Mouse (Mus musculus): ENCODE results near the gene Stard7. TPM values are rescaled to one million over a fixed set of nuclear protein-coding genes. Genes with fewer than 3 reads are reported as not detected.

Stard7 gene
- total and polyA plus RNA-seq, 2 experiments from 2014 or later: 123 to 228 TPM

DNA sequence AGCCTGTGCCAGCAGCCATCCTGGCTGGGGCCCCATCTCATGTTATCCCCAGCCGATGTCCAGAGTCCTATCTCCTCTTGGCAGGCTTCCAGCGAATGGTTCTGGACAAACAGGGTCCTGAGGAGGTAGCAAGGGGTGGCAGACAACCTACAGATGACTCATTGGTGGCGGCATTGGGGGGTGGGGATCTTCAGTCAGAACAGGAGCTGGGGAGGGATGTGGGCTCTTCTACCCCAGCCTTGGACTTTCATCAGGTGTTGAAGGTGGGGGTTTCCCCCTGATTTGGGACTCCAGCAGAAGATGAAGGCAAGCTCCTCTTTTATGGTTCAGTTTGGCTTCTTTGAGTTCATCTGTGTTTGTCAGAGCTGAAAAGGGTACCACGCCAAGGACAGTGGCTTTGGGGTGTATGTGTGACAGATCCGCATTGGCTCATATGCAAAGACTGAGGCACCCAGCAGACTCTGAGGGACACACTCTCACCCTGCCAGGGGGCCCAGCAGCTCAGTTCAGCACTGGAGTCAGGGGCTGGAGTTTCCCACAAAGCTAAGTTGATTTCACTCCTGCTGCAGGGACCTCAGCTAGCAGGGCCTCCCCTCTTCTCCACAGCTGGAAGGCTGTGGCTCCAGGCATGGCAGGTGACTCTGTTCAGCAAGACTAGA is 64.1 kb downstream of the Stard7 start:
- no peak overlapping the region for H3K4me3 ChIP-seq (ENCODE audit: low read depth, low read length)
- H3K36me3 ChIP-seq (replicated peaks; ENCODE audit: control insufficient read depth, insufficient read depth, low read length): no peaks in the 10 kb centered on the region
- ATAC-seq (ENCODE audit: insufficient read depth, low read depth): no peak
- no peak for DNase-seq (ENCODE audit: low spot score)
- peaks cover under 1% of the 10 kb centered on the region; the same call in 1 of the 2 replicates for H3K4me1 ChIP-seq (ENCODE audit: control insufficient read depth, insufficient read depth)
- no peak for TF ChIP-seq EP300 (IDR thresholded peaks at IDR 0.05; ENCODE audit: low read depth)
- no peak for TF ChIP-seq CTCF (IDR thresholded peaks at IDR 0.05; ENCODE audit: low read depth)
- H3K9me3 ChIP-seq (replicated peaks; ENCODE audit: control insufficient read depth, low read length): no peaks in the 10 kb centered on the region
- peak overlapping the region; percentile 17; the same call in 1 of the 2 replicates for H3K4me2 ChIP-seq (ENCODE audit: low read depth, low read length)
- no peak overlapping the region for H3K9ac ChIP-seq (replicated peaks; ENCODE audit: low read depth, low read length)
- peak overlapping the region; percentile 49; the same call in 1 of the 2 replicates for H3K27ac ChIP-seq (ENCODE audit: low read depth)
- H3K27me3 ChIP-seq (ENCODE audit: control insufficient read depth, insufficient read depth, low read length): peaks cover 12% of the 10 kb centered on the region
- 45% methylated on average over 5 of the region's 5 CpGs for WGBS

DNA sequence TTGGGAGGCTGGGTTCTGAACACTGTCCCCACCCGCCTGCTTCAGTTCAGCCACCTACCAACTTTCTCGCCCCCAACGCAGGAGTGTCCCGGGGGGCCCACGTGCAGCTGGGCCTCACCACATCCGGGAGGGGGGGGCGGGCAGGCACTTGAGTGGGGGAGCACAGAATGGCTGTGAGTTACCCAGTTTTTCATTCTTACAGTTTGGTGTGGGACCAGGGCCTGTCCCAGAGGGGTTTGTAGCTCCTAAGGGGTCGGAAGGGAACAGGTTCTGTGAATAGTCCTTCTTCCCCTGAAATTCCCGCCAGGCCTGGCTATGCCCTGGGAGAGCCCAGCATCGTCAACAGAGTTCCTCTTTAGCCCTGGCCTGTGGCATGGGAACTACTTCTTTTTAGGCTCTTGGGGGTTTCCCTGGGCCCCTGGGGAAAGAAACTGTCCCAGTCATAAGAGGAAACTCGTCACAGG is 65.1 kb downstream of the Stard7 start:
- DNase-seq (ENCODE audit: low spot score): no peak
- no peaks in the 10 kb centered on the region for H3K4me1 ChIP-seq (ENCODE audit: control insufficient read depth, insufficient read depth)
- H3K36me3 ChIP-seq (replicated peaks; ENCODE audit: control insufficient read depth, insufficient read depth, low read length): no peaks in the 10 kb centered on the region
- peak overlapping the region; percentile 58; the same call in 1 of the 2 replicates for H3K4me3 ChIP-seq (ENCODE audit: low read depth, low read length)
- TF ChIP-seq EP300 (IDR thresholded peaks at IDR 0.05; ENCODE audit: low read depth): no peak
- TF ChIP-seq CTCF (IDR thresholded peaks at IDR 0.05; ENCODE audit: low read depth): no peak
- WGBS: 60% methylated on average over 11 of the region's 11 CpGs
- H3K27me3 ChIP-seq (ENCODE audit: control insufficient read depth, insufficient read depth, low read length): peaks cover 12% of the 10 kb centered on the region
- H3K27ac ChIP-seq (ENCODE audit: low read depth): peak overlapping the region; percentile 61; the same call in 1 of the 2 replicates
- H3K4me2 ChIP-seq (ENCODE audit: low read depth, low read length): peak overlapping the region; percentile 85; the same call in 1 of the 2 replicates
- no peak overlapping the region for H3K9ac ChIP-seq (replicated peaks; ENCODE audit: low read depth, low read length)
- ATAC-seq (ENCODE audit: insufficient read depth, low read depth): no peak
- no peaks in the 10 kb centered on the region for H3K9me3 ChIP-seq (replicated peaks; ENCODE audit: control insufficient read depth, low read length)

DNA sequence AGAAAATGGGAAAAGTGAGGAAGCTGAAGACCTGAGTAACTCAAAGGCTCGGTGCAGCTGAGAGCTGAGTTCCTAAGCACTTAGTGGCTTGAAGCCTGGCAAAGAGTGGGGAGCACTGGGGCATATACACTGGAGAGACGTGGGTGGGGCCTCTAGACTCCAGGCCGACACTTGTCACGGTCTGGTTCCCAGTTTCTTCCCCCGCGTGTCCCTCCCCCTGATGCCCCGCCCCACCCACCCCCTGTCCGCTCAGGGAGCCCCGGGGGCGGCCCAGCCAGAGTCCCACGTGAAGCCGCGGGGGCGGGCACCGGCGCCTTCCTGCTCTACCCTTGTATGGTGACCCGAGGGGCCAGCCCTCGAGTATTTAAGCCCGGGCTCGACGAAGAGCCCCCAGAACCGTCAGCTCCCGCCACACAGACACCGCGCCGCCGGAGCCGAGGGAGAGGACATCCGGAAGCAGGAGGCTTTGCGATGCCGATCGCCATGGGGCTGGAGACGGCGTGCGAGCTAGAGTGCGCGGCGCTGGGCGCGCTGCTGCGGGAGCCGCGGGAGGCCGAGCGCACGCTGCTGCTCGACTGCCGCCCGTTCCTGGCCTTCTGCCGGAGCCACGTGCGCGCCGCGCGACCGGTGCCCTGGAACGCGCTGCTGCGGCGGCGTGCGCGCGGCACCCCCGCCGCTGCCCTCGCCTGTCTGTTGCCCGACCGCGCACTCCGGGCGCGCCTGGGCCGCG is 65.9 kb downstream of the Stard7 start, which contains the start of gene Dusp2:
TSS of gene Dusp2 (plus strand) at position 393 of the 730 bp plus-strand sequence.
- Histone ChIP-seq H3K4me2 (ENCODE audit: low read depth, low read length) (peak within 1 kb of the TSS; percentile 85), H3K27me3 (ENCODE audit: control insufficient read depth, insufficient read depth, low read length) (peaks cover 12% of the 10 kb centered on the region), H3K9ac (replicated peaks; ENCODE audit: low read depth, low read length) (peak within 1 kb of the TSS; percentile 60), H3K4me3 (ENCODE audit: low read depth, low read length) (peak within 1 kb of the TSS; percentile 58), H3K27ac (ENCODE audit: low read depth) (peak within 1 kb of the TSS; percentile 61), H3K4me1 (ENCODE audit: control insufficient read depth, insufficient read depth) (no peaks in the 10 kb centered on the region), H3K36me3 (replicated peaks; ENCODE audit: control insufficient read depth, insufficient read depth, low read length) (no peaks in the 10 kb centered on the region), H3K9me3 (replicated peaks; ENCODE audit: control insufficient read depth, low read length) (no peaks in the 10 kb centered on the region)
- DNase-seq (ENCODE audit: low spot score) (peak; percentile 77), ATAC-seq (ENCODE audit: insufficient read depth, low read depth) (peak; percentile 86)
- WGBS: under 1% methylated on average over 75 of the region's 76 CpGs
- no peak for TF ChIP-seq EP300 (IDR thresholded peaks at IDR 0.05; ENCODE audit: low read depth)
- TF ChIP-seq CTCF (IDR thresholded peaks at IDR 0.05; ENCODE audit: low read depth): no peak

DNA sequence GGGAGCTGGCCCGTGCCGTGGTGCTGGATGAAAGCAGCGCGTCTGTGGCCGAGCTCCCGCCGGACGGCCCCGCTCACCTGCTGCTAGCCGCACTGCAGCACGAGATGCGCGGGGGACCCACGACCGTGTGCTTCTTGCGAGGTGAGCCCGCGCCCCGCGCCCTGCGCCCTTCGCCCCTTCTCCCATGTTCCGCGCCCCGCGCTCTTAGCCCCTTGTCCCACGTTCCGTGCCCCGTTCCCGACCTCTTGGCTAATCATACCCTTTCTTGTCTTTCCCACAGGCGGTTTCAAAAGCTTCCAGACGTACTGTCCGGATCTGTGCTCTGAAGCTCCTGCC is 66.4 kb downstream of the Stard7 start:
- no peaks in the 10 kb centered on the region for H3K36me3 ChIP-seq (replicated peaks; ENCODE audit: control insufficient read depth, insufficient read depth, low read length)
- H3K4me1 ChIP-seq (ENCODE audit: control insufficient read depth, insufficient read depth): no peaks in the 10 kb centered on the region
- peak overlapping the region; percentile 61; the same call in 1 of the 2 replicates for H3K27ac ChIP-seq (ENCODE audit: low read depth)
- DNase-seq (ENCODE audit: low spot score) (no peak), ATAC-seq (ENCODE audit: insufficient read depth, low read depth) (no peak)
- peak overlapping the region; percentile 58 for H3K4me3 ChIP-seq (ENCODE audit: low read depth, low read length)
- H3K9me3 ChIP-seq (replicated peaks; ENCODE audit: control insufficient read depth, low read length): no peaks in the 10 kb centered on the region
- H3K27me3 ChIP-seq (ENCODE audit: control insufficient read depth, insufficient read depth, low read length): peaks cover 12% of the 10 kb centered on the region
- H3K9ac ChIP-seq (replicated peaks; ENCODE audit: low read depth, low read length): peak overlapping the region; percentile 60
- peak overlapping the region; percentile 85 for H3K4me2 ChIP-seq (ENCODE audit: low read depth, low read length)
- WGBS: 2% methylated on average over 33 of the region's 33 CpGs
- TF ChIP-seq EP300 (IDR thresholded peaks at IDR 0.05; ENCODE audit: low read depth) (no peak), CTCF (IDR thresholded peaks at IDR 0.05; ENCODE audit: low read depth) (no peak)

DNA sequence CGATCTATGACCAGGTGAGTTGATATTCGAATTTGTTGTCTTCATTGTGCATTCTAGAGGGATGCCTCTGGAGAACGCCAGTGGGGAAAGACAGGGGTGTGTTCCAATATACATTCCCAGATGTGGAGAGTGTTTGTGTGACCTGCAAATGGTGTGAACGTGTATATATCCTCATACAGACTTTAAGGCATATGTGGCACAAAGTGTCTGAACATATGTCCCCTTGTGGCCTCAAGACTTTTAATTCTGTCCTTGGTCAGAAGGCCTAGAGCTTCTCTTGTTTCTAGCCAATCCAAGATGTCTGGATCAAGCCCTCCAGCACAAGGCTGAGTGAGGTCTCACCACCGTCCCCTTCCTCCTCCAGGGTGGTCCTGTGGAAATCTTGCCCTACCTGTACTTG is 66.9 kb downstream of the Stard7 start:
- Histone ChIP-seq H3K4me1 (ENCODE audit: control insufficient read depth, insufficient read depth) (no peaks in the 10 kb centered on the region), H3K36me3 (replicated peaks; ENCODE audit: control insufficient read depth, insufficient read depth, low read length) (no peaks in the 10 kb centered on the region), H3K4me3 (ENCODE audit: low read depth, low read length) (peak overlapping the region; percentile 58), H3K9me3 (replicated peaks; ENCODE audit: control insufficient read depth, low read length) (no peaks in the 10 kb centered on the region), H3K27ac (ENCODE audit: low read depth) (no peak overlapping the region), H3K27me3 (ENCODE audit: control insufficient read depth, insufficient read depth, low read length) (peaks cover 12% of the 10 kb centered on the region), H3K4me2 (ENCODE audit: low read depth, low read length) (peak overlapping the region; percentile 85), H3K9ac (replicated peaks; ENCODE audit: low read depth, low read length) (peak overlapping the region; percentile 60; the same call in 1 of the 2 replicates)
- ATAC-seq (ENCODE audit: insufficient read depth, low read depth) (no peak), DNase-seq (ENCODE audit: low spot score) (no peak)
- 30% methylated on average over 5 of the region's 5 CpGs for WGBS
- TF ChIP-seq EP300 (IDR thresholded peaks at IDR 0.05; ENCODE audit: low read depth) (no peak), CTCF (IDR thresholded peaks at IDR 0.05; ENCODE audit: low read depth) (no peak)

Measured in heart, postnatal 0 days (tissue).